Mouse (Mus musculus) neural tube, embryonic 14.5 days (tissue): ENCODE data around the gene Map4. TPM values are rescaled to one million over a fixed set of nuclear protein-coding genes. Genes with fewer than 3 reads are reported as not detected.

ENCODE experiments used
- ATAC-seq: fragments of 200-750 bp; cut with Nextera tagmentation; 2 replicates; pipeline ENCODE4 v1.8.0; 2017; ENCODE audit warnings: low read depth, mild to moderate bottlenecking, moderate TSS enrichment, moderate library complexity
- H3K27ac ChIP-seq: fragments of 300-500 bp; sonication (generic); 2 replicates; pipeline ENCODE4 v1.5.1; 2014; ENCODE audit warnings: low read depth, mild to moderate bottlenecking, control low read depth, low read length, moderate library complexity, mixed read lengths
- H3K27me3 ChIP-seq: fragments of 300-500 bp; sonication (generic); 2 replicates; pipeline ENCODE4 v1.6.1; 2014; ENCODE audit warnings: low read length; ENCODE audit not compliant: control insufficient read depth, insufficient read depth
- H3K36me3 ChIP-seq: fragments of 300-500 bp; sonication (generic); 2 replicates; pipeline ENCODE4 v1.6.1; 2014; ENCODE audit warnings: low read length, mixed read lengths; ENCODE audit not compliant: control insufficient read depth, insufficient read depth
- H3K4me1 ChIP-seq: fragments of 300-500 bp; sonication (generic); 2 replicates; pipeline ENCODE4 v1.6.1; 2014; ENCODE audit warnings: low read length; ENCODE audit not compliant: control insufficient read depth, insufficient read depth
- H3K4me2 ChIP-seq: fragments of 300-500 bp; sonication (generic); 2 replicates; pipeline ENCODE4 v1.6.1; 2014; ENCODE audit warnings: mild to moderate bottlenecking, low read depth, low read length, control low read depth
- H3K4me3 ChIP-seq: fragments of 300-500 bp; sonication (generic); 2 replicates; pipeline ENCODE4 v1.5.1; 2014; ENCODE audit warnings: low read depth, low read length, control low read depth, mixed read lengths
- H3K9ac ChIP-seq: fragments of 300-500 bp; sonication (generic); replicated peaks from 2 replicates; pipeline ENCODE4 v1.6.1; 2014; ENCODE audit warnings: low read depth, mild to moderate bottlenecking, control low read depth, low read length, mixed read lengths
- H3K9me3 ChIP-seq: fragments of 300-500 bp; sonication (generic); 2 replicates; pipeline ENCODE4 v1.6.1; 2016; ENCODE audit warnings: low read length; ENCODE audit not compliant: control insufficient read depth
- WGBS: fragments of 180-500 bp; shearing (Covaris S2); extraction: QIAGEN DNeasy Blood & Tissue Kit; methylation state at CpG from one replicate; pipeline ENCODE4 v1.1.7; 2014; 5-methylcytosine and 5-hydroxymethylcytosine counted together
- polyA plus RNA-seq: library from polyadenylated mRNA; unstranded; fragments of >200 nt; fragmentation: Nextera tagmentation; extraction: Ambion mirVana; gene quantifications from 2 replicates; pipeline ENCODE4 v1.2.1, GENCODE M21; 2014

Gene Map4
- polyA plus RNA-seq, 1 experiment from 2014 or later: 171 TPM

GRCm38 (mm10) chr9:110054080-110054421 lies 122.8 kb downstream of the Map4 start:
- H3K36me3 ChIP-seq: no peaks in the 10 kb centered on the region

GRCm38 (mm10) chr9:110054781-110055180 lies 123.5 kb downstream of the Map4 start:
- no peaks in the 10 kb centered on the region for H3K36me3 ChIP-seq
- peaks cover 46% of the 10 kb centered on the region for H3K4me1 ChIP-seq
- ATAC-seq: no peak
- H3K9ac ChIP-seq: peak overlapping the region; percentile 43; the same call in 1 of the 2 replicates
- H3K27me3 ChIP-seq: no peaks in the 10 kb centered on the region
- peak overlapping the region; percentile 86 for H3K4me2 ChIP-seq
- WGBS: 39% methylated on average over 3 of the region's 3 CpGs
- no peaks in the 10 kb centered on the region for H3K9me3 ChIP-seq
- H3K27ac ChIP-seq: peak overlapping the region; percentile 88; the same call in 1 of the 2 replicates
- peak overlapping the region; percentile 45 for H3K4me3 ChIP-seq

More at GRCm38 (mm10) chr9:110054080-110054421, 122.8 kb downstream of the Map4 start:
- no peaks in the 10 kb centered on the region for H3K27me3 ChIP-seq
- peaks cover 46% of the 10 kb centered on the region for H3K4me1 ChIP-seq
- H3K4me3 ChIP-seq: peak overlapping the region; percentile 45
- H3K9ac ChIP-seq: peak overlapping the region; percentile 43; the same call in 1 of the 2 replicates
- no peaks in the 10 kb centered on the region for H3K9me3 ChIP-seq
- 12% methylated on average over 2 of the region's 2 CpGs for WGBS
- peak; percentile 53; the same call in 1 of the 2 replicates for ATAC-seq
- H3K27ac ChIP-seq: peak overlapping the region; percentile 88
- peak overlapping the region; percentile 86 for H3K4me2 ChIP-seq

GRCm38 (mm10) chr9:110057200-110057599 lies 125.9 kb downstream of the Map4 start:
- H3K4me3 ChIP-seq: no peak overlapping the region
- H3K27me3 ChIP-seq: no peaks in the 10 kb centered on the region
- 92% methylated on average over 1 of the region's 1 CpGs for WGBS
- no peak for ATAC-seq
- H3K9me3 ChIP-seq: no peaks in the 10 kb centered on the region
- no peaks in the 10 kb centered on the region for H3K36me3 ChIP-seq
- H3K4me1 ChIP-seq: peaks cover 41% of the 10 kb centered on the region
- H3K9ac ChIP-seq: no peak overlapping the region
- no peak overlapping the region for H3K27ac ChIP-seq
- no peak overlapping the region for H3K4me2 ChIP-seq

- 45% methylated on average over 2 of the region's 2 CpGs for WGBS
- H3K4me1 ChIP-seq: peaks cover 12% of the 10 kb centered on the region; the same call in 1 of the 2 replicates
- H3K27me3 ChIP-seq: no peaks in the 10 kb centered on the region
- H3K27ac ChIP-seq: no peak overlapping the region
- peaks cover 10% of the 10 kb centered on the region for H3K36me3 ChIP-seq
- no peak overlapping the region for H3K4me2 ChIP-seq
- H3K9me3 ChIP-seq: no peaks in the 10 kb centered on the region
- H3K9ac ChIP-seq: no peak overlapping the region
- ATAC-seq: no peak
- no peak overlapping the region for H3K4me3 ChIP-seq
These were observed 129.5 kb downstream of the Map4 start for GRCm38 (mm10) chr9:110060761-110061160.

GRCm38 (mm10) chr9:110062405-110062804 lies 131.1 kb downstream of the Map4 start:
- Histone ChIP-seq H3K36me3 (peaks cover 23% of the 10 kb centered on the region), H3K4me3 (no peak overlapping the region), H3K27ac (no peak overlapping the region), H3K4me2 (no peak overlapping the region), H3K9me3 (no peaks in the 10 kb centered on the region), H3K4me1 (no peaks in the 10 kb centered on the region; the same call in 1 of the 2 replicates), H3K9ac (no peak overlapping the region), H3K27me3 (no peaks in the 10 kb centered on the region)
- WGBS: 82% methylated on average over 7 of the region's 7 CpGs
- no peak for ATAC-seq

GRCm38 (mm10) chr9:110062861-110063260 lies 131.6 kb downstream of the Map4 start:
- H3K36me3 ChIP-seq: peaks cover 28% of the 10 kb centered on the region
- H3K4me1 ChIP-seq: no peaks in the 10 kb centered on the region
- no peak overlapping the region for H3K9ac ChIP-seq
- no peak overlapping the region for H3K27ac ChIP-seq
- no peak for ATAC-seq
- H3K9me3 ChIP-seq: no peaks in the 10 kb centered on the region
- 91% methylated on average over 6 of the region's 6 CpGs for WGBS
- no peak overlapping the region for H3K4me2 ChIP-seq
- H3K27me3 ChIP-seq: no peaks in the 10 kb centered on the region
- H3K4me3 ChIP-seq: no peak overlapping the region

GRCm38 (mm10) chr9:110064641-110065040 lies 133.4 kb downstream of the Map4 start:
- no peak overlapping the region for H3K9ac ChIP-seq
- H3K27ac ChIP-seq: no peak overlapping the region
- ATAC-seq: no peak
- no peaks in the 10 kb centered on the region for H3K9me3 ChIP-seq
- no peak overlapping the region for H3K4me2 ChIP-seq
- peaks cover 45% of the 10 kb centered on the region for H3K36me3 ChIP-seq
- H3K4me1 ChIP-seq: no peaks in the 10 kb centered on the region
- H3K27me3 ChIP-seq: no peaks in the 10 kb centered on the region
- no peak overlapping the region for H3K4me3 ChIP-seq

GRCm38 (mm10) chr9:110068745-110069144 lies 137.5 kb downstream of the Map4 start:
- Histone ChIP-seq H3K4me1 (no peaks in the 10 kb centered on the region), H3K36me3 (peaks cover 79% of the 10 kb centered on the region), H3K4me3 (no peak overlapping the region), H3K9ac (no peak overlapping the region), H3K27me3 (no peaks in the 10 kb centered on the region), H3K27ac (no peak overlapping the region), H3K4me2 (no peak overlapping the region), H3K9me3 (no peaks in the 10 kb centered on the region)
- ATAC-seq: no peak
- WGBS: 89% methylated on average over 6 of the region's 6 CpGs

- peak; percentile 49; the same call in 1 of the 2 replicates for ATAC-seq
- H3K4me3 ChIP-seq: no peak overlapping the region
- H3K27ac ChIP-seq: no peak overlapping the region
- peaks cover 69% of the 10 kb centered on the region for H3K36me3 ChIP-seq
- no peak overlapping the region for H3K9ac ChIP-seq
- H3K27me3 ChIP-seq: no peaks in the 10 kb centered on the region
- H3K4me1 ChIP-seq: no peaks in the 10 kb centered on the region
- H3K9me3 ChIP-seq: no peaks in the 10 kb centered on the region
- no peak overlapping the region for H3K4me2 ChIP-seq
- WGBS: 77% methylated on average over 9 of the region's 9 CpGs
These were observed 139.1 kb downstream of the Map4 start for GRCm38 (mm10) chr9:110070358-110070757.
